Mouse (Mus musculus) liver, postnatal 0 days (tissue): ENCODE data around the gene 9230102O04Rik. TPM values are rescaled to one million over a fixed set of nuclear protein-coding genes. Genes with fewer than 3 reads are reported as not detected.

ENCODE experiments used
- ATAC-seq: fragments of 200-750 bp; cut with Nextera tagmentation; 2 replicates; pipeline ENCODE4 v1.8.0; 2017; ENCODE audit warnings: mild to moderate bottlenecking, moderate library complexity
- DNase-seq: peaks from one replicate; pipeline ENCODE4 v3.0.0-alpha.2; 2016
- H3K27ac ChIP-seq: fragments of 300-500 bp; sonication (generic); 2 replicates; pipeline ENCODE4 v1.5.1; 2014; ENCODE audit warnings: antibody characterized with exemption, moderate library complexity, mild to moderate bottlenecking, low read depth
- H3K27me3 ChIP-seq: fragments of 300-500 bp; sonication (generic); 2 replicates; pipeline ENCODE4 v1.6.1; 2014; ENCODE audit warnings: low read length, control low read depth, mixed read lengths; ENCODE audit not compliant: insufficient read depth
- H3K36me3 ChIP-seq: fragments of 300-500 bp; sonication (generic); replicated peaks from 2 replicates; pipeline ENCODE4 v1.6.1; 2014; ENCODE audit warnings: mild to moderate bottlenecking, control low read depth, low read length, moderate library complexity, mixed read lengths; ENCODE audit not compliant: insufficient read depth
- H3K4me1 ChIP-seq: fragments of 300-500 bp; sonication (generic); 2 replicates; pipeline ENCODE4 v1.6.1; 2014; ENCODE audit warnings: antibody characterized with exemption, mild to moderate bottlenecking, control low read depth; ENCODE audit not compliant: insufficient read depth
- H3K4me2 ChIP-seq: fragments of 300-500 bp; sonication (generic); 2 replicates; pipeline ENCODE4 v1.6.1; 2014; ENCODE audit warnings: low read depth, mild to moderate bottlenecking, low read length, moderate library complexity, mixed read lengths
- H3K4me3 ChIP-seq: fragments of 300-500 bp; sonication (generic); 2 replicates; pipeline ENCODE4 v1.5.1; 2014; ENCODE audit warnings: low read depth, low read length
- H3K9ac ChIP-seq: fragments of 300-500 bp; sonication (generic); replicated peaks from 2 replicates; pipeline ENCODE4 v1.6.1; 2014; ENCODE audit warnings: mild to moderate bottlenecking, moderate library complexity
- H3K9me3 ChIP-seq: fragments of 300-500 bp; sonication (generic); 2 replicates; pipeline ENCODE4 v1.6.1; 2016; ENCODE audit warnings: mild to moderate bottlenecking, control low read depth, low read length, mixed read lengths
- CTCF ChIP-seq: sonication (generic); IDR thresholded peaks from 2 replicates; pipeline ENCODE4 v1.5.1; 2016; ENCODE audit warnings: antibody characterized with exemption, low read depth
- EP300 ChIP-seq: IDR thresholded peaks from 2 replicates; pipeline ENCODE4 v1.6.1; 2016; ENCODE audit warnings: antibody characterized with exemption, low read depth, mild to moderate bottlenecking
- WGBS: fragments of 180-500 bp; shearing (Covaris S2); extraction: QIAGEN DNeasy Blood & Tissue Kit; methylation state at CpG from one replicate; pipeline ENCODE4 v1.1.7; 2014; ENCODE audit not compliant: insufficient replicate concordance; 5-methylcytosine and 5-hydroxymethylcytosine counted together
- polyA plus RNA-seq: library from polyadenylated mRNA; unstranded; fragments of >200 nt; fragmentation: Nextera tagmentation; extraction: Ambion mirVana; gene quantifications from 2 replicates; pipeline ENCODE4 v1.2.1, GENCODE M21; 2015

The 9230102O04Rik gene
- polyA plus RNA-seq, 1 experiment from 2014 or later = not detected

GRCm38 (mm10) chr2:9882926-9883802, 6.2 kb downstream of the 9230102O04Rik start:
- no peak overlapping the region for H3K9ac ChIP-seq
- H3K4me1 ChIP-seq = peaks cover 31% of the 10 kb centered on the region
- TF ChIP-seq EP300 (no peak), CTCF (no peak)
- H3K36me3 ChIP-seq = no peaks in the 10 kb centered on the region
- peak overlapping the region; percentile 41 for H3K4me3 ChIP-seq
- H3K27ac ChIP-seq = no peak overlapping the region
- no peaks in the 10 kb centered on the region for H3K9me3 ChIP-seq
- peaks cover 96% of the 10 kb centered on the region for H3K27me3 ChIP-seq
- DNase-seq (no peak), ATAC-seq (no peak)
- H3K4me2 ChIP-seq = peak overlapping the region; percentile 64
- WGBS = 1% methylated on average over 43 of the region's 43 CpGs

- ATAC-seq (no peak), DNase-seq (no peak)
- H3K9ac ChIP-seq = no peak overlapping the region
- H3K36me3 ChIP-seq = no peaks in the 10 kb centered on the region
- peaks cover 96% of the 10 kb centered on the region for H3K27me3 ChIP-seq
- WGBS = under 1% methylated on average over 39 of the region's 39 CpGs
- no peak overlapping the region for H3K27ac ChIP-seq
- peak overlapping the region; percentile 64 for H3K4me2 ChIP-seq
- H3K4me1 ChIP-seq = peaks cover 34% of the 10 kb centered on the region
- TF ChIP-seq CTCF (no peak), EP300 (no peak)
- peak overlapping the region; percentile 41 for H3K4me3 ChIP-seq
- H3K9me3 ChIP-seq = no peaks in the 10 kb centered on the region
Measured at GRCm38 (mm10) chr2:9882371-9882925, 6.9 kb downstream of the 9230102O04Rik start.

GRCm38 (mm10) chr2:9881611-9882023, 7.7 kb downstream of the 9230102O04Rik start:
- Histone ChIP-seq H3K9me3 (no peaks in the 10 kb centered on the region), H3K9ac (no peak overlapping the region), H3K4me3 (peak overlapping the region; percentile 34), H3K27ac (no peak overlapping the region), H3K27me3 (peaks cover 96% of the 10 kb centered on the region), H3K36me3 (no peaks in the 10 kb centered on the region), H3K4me1 (peaks cover 40% of the 10 kb centered on the region), H3K4me2 (peak overlapping the region; percentile 97)
- no peak for ATAC-seq
- TF ChIP-seq CTCF = no peak
- no peak for TF ChIP-seq EP300
- 10% methylated on average over 13 of the region's 13 CpGs for WGBS
- no peak for DNase-seq

GRCm38 (mm10) chr2:9881051-9881591, 8.2 kb downstream of the 9230102O04Rik start, which contains the start of gene 4930412O13Rik:
Gene 4930412O13Rik (plus strand): TSS chr2:9881252.
- Histone ChIP-seq H3K36me3 (no peaks in the 10 kb centered on the region), H3K4me2 (peak within 1 kb of the TSS; percentile 97), H3K27me3 (peaks cover 96% of the 10 kb centered on the region), H3K4me3 (peak within 1 kb of the TSS; percentile 62), H3K9me3 (no peaks in the 10 kb centered on the region), H3K27ac (no peak within 1 kb of the TSS), H3K9ac (no peak within 1 kb of the TSS), H3K4me1 (peaks cover 40% of the 10 kb centered on the region)
- TF ChIP-seq CTCF = no peak
- no peak for TF ChIP-seq EP300
- WGBS = 6% methylated on average over 34 of the region's 35 CpGs
- ATAC-seq = no peak
- DNase-seq = peak; percentile 56

DNA sequence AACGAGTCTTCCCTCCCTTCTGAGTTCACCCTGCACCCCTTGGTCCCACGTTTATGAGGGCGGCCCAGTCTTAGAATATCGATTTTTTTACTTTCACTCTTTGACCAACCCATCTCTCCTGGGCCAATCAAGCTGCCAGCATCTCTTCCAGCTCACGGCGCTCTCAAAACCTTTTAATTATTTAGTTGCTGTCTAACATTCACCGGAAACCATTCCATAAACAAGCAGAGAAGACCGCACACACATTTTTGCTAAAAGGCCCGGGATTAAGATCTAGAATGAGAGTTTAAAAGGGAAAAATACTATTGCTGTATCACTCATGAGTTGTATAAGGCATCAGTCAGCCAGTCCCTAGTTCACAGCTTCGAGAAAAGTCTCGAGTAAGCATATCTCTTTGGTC, 9.1 kb downstream of the 9230102O04Rik start:
- Histone ChIP-seq H3K4me3 (peak overlapping the region; percentile 62; the same call in 1 of the 2 replicates), H3K9ac (no peak overlapping the region), H3K9me3 (no peaks in the 10 kb centered on the region), H3K27ac (no peak overlapping the region), H3K4me1 (peaks cover 40% of the 10 kb centered on the region), H3K27me3 (peaks cover 92% of the 10 kb centered on the region), H3K36me3 (no peaks in the 10 kb centered on the region), H3K4me2 (peak overlapping the region; percentile 97)
- no peak for DNase-seq
- 7% methylated on average over 11 of the region's 11 CpGs for WGBS
- TF ChIP-seq CTCF (no peak), EP300 (no peak)
- no peak for ATAC-seq

DNA sequence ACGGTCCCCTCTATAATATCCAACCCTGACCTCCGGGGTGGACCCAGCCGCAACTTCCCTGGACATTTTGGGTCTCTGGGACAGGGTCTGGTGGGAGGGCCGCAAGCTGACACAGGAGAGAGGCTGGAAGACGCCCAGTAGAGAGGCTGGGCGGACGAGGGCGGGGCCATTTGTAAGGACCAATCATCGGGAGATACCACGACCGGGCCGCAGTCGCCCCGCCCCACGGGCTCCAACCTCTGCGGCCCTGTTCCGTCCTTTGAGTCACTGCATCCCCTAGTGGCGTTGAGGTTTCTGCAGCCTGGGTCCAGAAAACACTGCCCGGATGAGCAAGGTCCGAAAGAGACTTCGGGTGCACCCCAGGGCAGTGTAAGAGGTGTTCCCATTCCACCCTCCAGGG, 9.8 kb downstream of the 9230102O04Rik start:
- peak overlapping the region; percentile 62 for H3K4me3 ChIP-seq
- peaks cover 40% of the 10 kb centered on the region for H3K4me1 ChIP-seq
- H3K36me3 ChIP-seq = no peaks in the 10 kb centered on the region
- peaks cover 92% of the 10 kb centered on the region for H3K27me3 ChIP-seq
- TF ChIP-seq CTCF (peak; percentile 88), EP300 (no peak)
- ATAC-seq (peak; percentile 94), DNase-seq (peak; percentile 92)
- under 1% methylated on average over 21 of the region's 21 CpGs for WGBS
- peak overlapping the region; percentile 50; the same call in 1 of the 2 replicates for H3K9ac ChIP-seq
- 0 out of 2 replicates have a peak overlapping the region, but pooled peaks have one; percentile 62 for H3K27ac ChIP-seq
- no peaks in the 10 kb centered on the region for H3K9me3 ChIP-seq
- peak overlapping the region; percentile 97 for H3K4me2 ChIP-seq
